Mouse (Mus musculus): ENCODE results near the gene Prcd. TPM values are rescaled to one million over a fixed set of nuclear protein-coding genes. Genes with fewer than 3 reads are reported as not detected.

Prcd gene
- polyA plus RNA-seq, 1 experiment from 2014 or later = 0.74 TPM

DNA sequence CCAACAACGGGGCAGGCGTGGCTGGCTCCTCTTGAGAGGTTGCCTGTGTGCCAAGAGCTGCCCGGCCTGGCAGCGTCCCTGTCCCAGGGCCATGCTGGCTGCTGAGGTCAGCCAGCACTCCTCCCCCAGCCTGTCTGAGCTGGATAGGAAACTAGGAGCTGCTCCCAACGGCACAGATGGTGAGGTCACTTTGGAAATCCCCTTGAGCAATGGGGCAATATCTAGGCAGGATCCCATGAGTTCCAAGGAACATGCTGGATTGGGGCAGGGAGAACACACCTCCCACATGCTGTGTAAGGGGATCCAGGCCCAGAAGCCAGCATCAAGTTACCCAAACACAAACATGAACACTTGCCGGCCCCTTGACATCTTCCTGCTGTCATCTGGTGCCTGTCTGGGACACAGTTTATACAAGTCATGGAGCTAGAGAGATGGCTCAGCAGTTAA, 32.1 kb upstream of the Prcd start:
- H3K4me3 ChIP-seq (ENCODE audit: low read depth, low read length) = no peak overlapping the region
- WGBS = 59% methylated on average over 6 of the region's 6 CpGs
- DNase-seq (ENCODE audit: low spot score) = no peak

GRCm38 (mm10) chr11:116623281-116624124, 29.8 kb upstream of the Prcd start:
- H3K4me1 ChIP-seq (replicated peaks; ENCODE audit: control insufficient read depth, insufficient read depth, low read length) = peaks cover 73% of the 10 kb centered on the region
- no peak for DNase-seq (ENCODE audit: low spot score)
- H3K4me3 ChIP-seq (ENCODE audit: low read depth, low read length) = peak overlapping the region; percentile 78
- H3K4me2 ChIP-seq = peak overlapping the region; percentile 89
- no peaks in the 10 kb centered on the region for H3K9me3 ChIP-seq (ENCODE audit: control insufficient read depth, low read length)
- no peaks in the 10 kb centered on the region for H3K36me3 ChIP-seq (ENCODE audit: control insufficient read depth, insufficient read depth, low read length)
- peak overlapping the region; percentile 33; the same call in 1 of the 2 replicates for H3K27ac ChIP-seq (ENCODE audit: low read depth, low read length)
- peak overlapping the region; percentile 80 for H3K9ac ChIP-seq (ENCODE audit: low read depth, low read length)
- ATAC-seq (replicated peaks; ENCODE audit: low FRiP score) = no peak; the same call in 1 of the 2 replicates
- no peaks in the 10 kb centered on the region for H3K27me3 ChIP-seq (replicated peaks; ENCODE audit: control insufficient read depth, insufficient read depth, low read length)
- 4% methylated on average over 40 of the region's 40 CpGs for WGBS

More for the DNA sequence above, 32.1 kb upstream of the Prcd start:
- Histone ChIP-seq H3K36me3 (ENCODE audit: control insufficient read depth, insufficient read depth, low read length) (no peaks in the 10 kb centered on the region), H3K4me1 (replicated peaks; ENCODE audit: control insufficient read depth, insufficient read depth, low read length) (peaks cover 85% of the 10 kb centered on the region), H3K27me3 (replicated peaks; ENCODE audit: control insufficient read depth, insufficient read depth, low read length) (no peaks in the 10 kb centered on the region), H3K4me2 (peak overlapping the region; percentile 89), H3K27ac (ENCODE audit: low read depth, low read length) (peak overlapping the region; percentile 93), H3K9me3 (ENCODE audit: control insufficient read depth, low read length) (no peaks in the 10 kb centered on the region), H3K9ac (ENCODE audit: low read depth, low read length) (no peak overlapping the region)
- ATAC-seq (replicated peaks; ENCODE audit: low FRiP score) = no peak

- 12% methylated on average over 42 of the region's 42 CpGs for WGBS
- Histone ChIP-seq H3K9ac (ENCODE audit: low read depth, low read length) (peak overlapping the region; percentile 80), H3K27me3 (replicated peaks; ENCODE audit: control insufficient read depth, insufficient read depth, low read length) (no peaks in the 10 kb centered on the region), H3K27ac (ENCODE audit: low read depth, low read length) (peak overlapping the region; percentile 89), H3K4me1 (replicated peaks; ENCODE audit: control insufficient read depth, insufficient read depth, low read length) (peaks cover 67% of the 10 kb centered on the region), H3K4me2 (peak overlapping the region; percentile 89), H3K36me3 (ENCODE audit: control insufficient read depth, insufficient read depth, low read length) (no peaks in the 10 kb centered on the region), H3K4me3 (ENCODE audit: low read depth, low read length) (peak overlapping the region; percentile 78), H3K9me3 (ENCODE audit: control insufficient read depth, low read length) (no peaks in the 10 kb centered on the region)
- DNase-seq (ENCODE audit: low spot score) = peak; percentile 93
- ATAC-seq (replicated peaks; ENCODE audit: low FRiP score) = peak; percentile 67
These were observed 29.1 kb upstream of the Prcd start for GRCm38 (mm10) chr11:116624131-116624832.

DNA sequence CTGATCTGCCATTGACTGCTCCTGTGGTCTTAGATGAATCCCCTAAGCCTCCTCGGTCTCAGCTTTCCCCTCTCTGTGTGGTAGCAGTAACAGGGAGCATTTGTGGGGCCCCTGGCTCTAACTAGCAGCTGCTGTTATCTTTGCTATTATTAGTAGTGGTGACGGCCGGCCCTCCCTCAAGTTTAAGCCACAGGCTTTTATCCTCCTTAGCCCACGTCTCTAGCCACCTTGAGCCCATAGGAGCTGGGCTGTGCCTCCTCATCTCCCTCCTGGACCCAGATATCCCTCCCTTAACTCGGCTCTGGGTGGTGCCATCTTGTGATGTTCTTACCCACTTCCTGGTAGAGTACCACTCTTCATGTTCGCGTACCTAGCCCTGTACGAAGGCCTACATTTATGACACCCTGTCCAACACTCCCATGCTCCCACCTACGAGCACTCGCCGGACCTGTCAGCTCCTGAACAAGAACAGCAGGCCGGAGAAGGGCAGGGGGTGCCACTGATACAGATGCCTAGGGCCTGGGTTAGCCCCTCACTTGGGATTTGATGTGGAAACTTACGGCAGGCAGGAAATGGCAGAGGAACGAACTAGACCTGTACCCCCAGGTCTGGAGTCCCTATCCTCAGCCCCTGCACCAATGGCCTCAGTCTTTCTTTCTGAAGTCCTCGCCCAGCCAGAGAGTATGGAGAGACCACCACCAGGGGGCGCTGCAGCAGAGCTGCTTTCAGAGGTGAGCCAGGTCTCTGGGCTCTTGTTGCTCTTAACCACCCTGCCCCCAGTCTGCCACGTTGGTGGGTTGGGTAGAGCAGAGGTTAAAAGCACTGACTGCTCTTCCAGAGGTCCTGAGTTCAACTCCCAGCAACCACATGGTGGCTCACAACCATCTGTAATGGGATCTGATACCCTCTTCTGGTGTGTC, 28.0 kb upstream of the Prcd start:
- Histone ChIP-seq H3K27me3 (replicated peaks; ENCODE audit: control insufficient read depth, insufficient read depth, low read length) (no peaks in the 10 kb centered on the region), H3K4me3 (ENCODE audit: low read depth, low read length) (no peak overlapping the region), H3K4me2 (peak overlapping the region; percentile 89), H3K4me1 (replicated peaks; ENCODE audit: control insufficient read depth, insufficient read depth, low read length) (peaks cover 57% of the 10 kb centered on the region), H3K9ac (ENCODE audit: low read depth, low read length) (peak overlapping the region; percentile 41; the same call in 1 of the 2 replicates), H3K9me3 (ENCODE audit: control insufficient read depth, low read length) (no peaks in the 10 kb centered on the region), H3K36me3 (ENCODE audit: control insufficient read depth, insufficient read depth, low read length) (no peaks in the 10 kb centered on the region), H3K27ac (ENCODE audit: low read depth, low read length) (peak overlapping the region; percentile 89)
- 50% methylated on average over 17 of the region's 17 CpGs for WGBS
- DNase-seq (ENCODE audit: low spot score) (peak; percentile 81), ATAC-seq (replicated peaks; ENCODE audit: low FRiP score) (peak; percentile 35)

GRCm38 (mm10) chr11:116626299-116627071, 26.8 kb upstream of the Prcd start, which contains the start of gene Rhbdf2:
Rhbdf2 (minus strand) TSS chr11:116627019.
- Histone ChIP-seq H3K27me3 (replicated peaks; ENCODE audit: control insufficient read depth, insufficient read depth, low read length) (no peaks in the 10 kb centered on the region), H3K4me3 (ENCODE audit: low read depth, low read length) (no peak within 1 kb of the TSS), H3K27ac (ENCODE audit: low read depth, low read length) (no peak within 1 kb of the TSS), H3K36me3 (ENCODE audit: control insufficient read depth, insufficient read depth, low read length) (no peaks in the 10 kb centered on the region), H3K4me2 (no peak within 1 kb of the TSS), H3K9me3 (ENCODE audit: control insufficient read depth, low read length) (no peaks in the 10 kb centered on the region), H3K9ac (ENCODE audit: low read depth, low read length) (no peak within 1 kb of the TSS), H3K4me1 (replicated peaks; ENCODE audit: control insufficient read depth, insufficient read depth, low read length) (peaks cover 49% of the 10 kb centered on the region)
- DNase-seq (ENCODE audit: low spot score) (no peak), ATAC-seq (replicated peaks; ENCODE audit: low FRiP score) (no peak)
- 75% methylated on average over 10 of the region's 10 CpGs for WGBS

DNA sequence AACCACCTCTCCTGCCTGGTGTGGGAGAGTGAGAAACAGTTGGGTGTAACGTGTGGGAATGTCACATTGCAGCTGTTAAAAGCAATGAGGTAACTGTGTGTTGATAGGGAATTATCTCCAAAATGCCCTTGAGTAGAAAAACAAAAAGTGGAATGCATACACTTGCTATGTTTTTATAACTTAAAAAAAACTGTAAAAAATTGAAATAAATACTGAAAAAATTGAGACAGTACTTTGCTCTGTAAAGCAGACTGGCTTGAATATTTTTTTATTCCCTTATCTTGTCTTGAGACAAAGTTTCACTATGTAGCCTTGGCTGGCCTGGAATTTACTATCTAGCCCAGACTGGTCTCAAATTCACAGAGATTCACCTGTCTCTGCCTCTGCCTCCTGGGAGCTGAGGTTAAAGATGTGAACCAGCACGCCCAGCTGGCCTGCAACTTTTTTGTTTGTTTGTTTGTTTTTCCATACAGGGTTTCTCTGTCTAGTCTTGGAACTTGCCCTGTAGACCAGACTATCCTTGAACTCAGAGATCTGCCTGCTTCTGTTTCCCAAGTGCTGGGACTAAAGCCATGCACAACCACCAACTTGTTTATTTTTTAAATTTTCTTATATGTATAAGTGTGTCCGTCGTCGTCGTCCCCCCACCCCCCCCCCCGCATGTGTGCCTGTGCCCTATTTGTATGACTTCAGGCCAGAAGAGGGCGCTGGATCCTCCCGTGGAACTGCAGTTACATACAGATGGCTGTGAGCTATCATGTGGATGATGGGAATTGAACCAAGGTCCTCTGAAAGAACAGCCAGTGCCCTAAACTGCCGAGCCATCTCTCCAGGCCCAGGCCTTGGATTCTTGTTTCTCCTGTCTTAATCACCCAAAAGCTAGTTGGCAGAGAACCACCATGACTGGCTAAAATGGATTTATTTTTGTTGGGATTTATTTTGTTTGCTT, 26.0 kb upstream of the Prcd start:
- DNase-seq (ENCODE audit: low spot score) = no peak
- Histone ChIP-seq H3K36me3 (ENCODE audit: control insufficient read depth, insufficient read depth, low read length) (no peaks in the 10 kb centered on the region), H3K27me3 (replicated peaks; ENCODE audit: control insufficient read depth, insufficient read depth, low read length) (no peaks in the 10 kb centered on the region), H3K4me3 (ENCODE audit: low read depth, low read length) (no peak overlapping the region), H3K27ac (ENCODE audit: low read depth, low read length) (no peak overlapping the region), H3K9me3 (ENCODE audit: control insufficient read depth, low read length) (no peaks in the 10 kb centered on the region), H3K9ac (ENCODE audit: low read depth, low read length) (no peak overlapping the region), H3K4me2 (no peak overlapping the region), H3K4me1 (replicated peaks; ENCODE audit: control insufficient read depth, insufficient read depth, low read length) (peaks cover 40% of the 10 kb centered on the region)
- 35% methylated on average over 10 of the region's 10 CpGs for WGBS
- no peak for ATAC-seq (replicated peaks; ENCODE audit: low FRiP score)

DNA sequence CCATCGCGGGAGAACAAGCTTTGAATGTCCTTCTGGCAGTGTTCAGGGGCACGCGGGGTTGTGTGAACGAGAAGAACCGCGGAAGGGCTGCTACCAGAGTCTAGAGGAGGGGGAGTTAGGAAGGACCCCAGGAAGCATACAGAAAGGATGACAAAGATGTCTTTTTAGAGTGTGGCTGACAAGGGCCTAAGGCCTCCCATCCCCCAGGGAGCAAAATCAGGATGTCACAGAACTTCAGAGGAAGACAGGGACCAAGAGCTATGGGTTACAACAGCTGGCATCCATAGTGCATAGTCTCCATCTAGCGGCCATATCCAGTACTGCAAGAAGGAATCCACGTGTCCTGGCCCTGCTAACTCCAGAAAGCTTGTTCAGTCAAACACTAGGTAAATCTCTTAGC, 24.6 kb upstream of the Prcd start:
- ATAC-seq (replicated peaks; ENCODE audit: low FRiP score) (no peak; the same call in 1 of the 2 replicates), DNase-seq (ENCODE audit: low spot score) (peak; percentile 83)
- no peak overlapping the region for H3K4me2 ChIP-seq
- no peaks in the 10 kb centered on the region for H3K36me3 ChIP-seq (ENCODE audit: control insufficient read depth, insufficient read depth, low read length)
- H3K27me3 ChIP-seq (replicated peaks; ENCODE audit: control insufficient read depth, insufficient read depth, low read length) = no peaks in the 10 kb centered on the region
- peaks cover 30% of the 10 kb centered on the region for H3K4me1 ChIP-seq (replicated peaks; ENCODE audit: control insufficient read depth, insufficient read depth, low read length)
- 65% methylated on average over 9 of the region's 9 CpGs for WGBS
- no peak overlapping the region for H3K9ac ChIP-seq (ENCODE audit: low read depth, low read length)
- no peaks in the 10 kb centered on the region for H3K9me3 ChIP-seq (ENCODE audit: control insufficient read depth, low read length)
- H3K4me3 ChIP-seq (ENCODE audit: low read depth, low read length) = no peak overlapping the region
- H3K27ac ChIP-seq (ENCODE audit: low read depth, low read length) = no peak overlapping the region

Measured in liver, embryonic 11.5 days (tissue).